Mouse (Mus musculus) stomach, embryonic 15.5 days (tissue): ENCODE results near the gene Myo1h. TPM values are rescaled to one million over a fixed set of nuclear protein-coding genes. Genes with fewer than 3 reads are reported as not detected.
A peak's percentile ranks its signal among the peaks of the same experiment; 100 is the strongest.

Experiments
- ATAC-seq: fragments of 200-750 bp; cut with Nextera tagmentation; 2 replicates; pipeline ENCODE4 v1.8.0; 2017; ENCODE audit warnings: low read depth, moderate number of reproducible peaks, moderate TSS enrichment; ENCODE audit not compliant: insufficient read depth, low FRiP score
- H3K27ac ChIP-seq: fragments of 300-500 bp; sonication (generic); 2 replicates; pipeline ENCODE4 v1.5.1; 2015; ENCODE audit warnings: mild to moderate bottlenecking, inconsistent platforms
- H3K27me3 ChIP-seq: fragments of 300-500 bp; sonication (generic); replicated peaks from 2 replicates; pipeline ENCODE4 v1.6.1; 2015; ENCODE audit warnings: inconsistent platforms
- H3K36me3 ChIP-seq: fragments of 300-500 bp; sonication (generic); 2 replicates; pipeline ENCODE4 v1.6.1; 2015; ENCODE audit warnings: inconsistent platforms
- H3K4me1 ChIP-seq: fragments of 300-500 bp; sonication (generic); 2 replicates; pipeline ENCODE4 v1.6.1; 2015; ENCODE audit warnings: inconsistent platforms
- H3K4me2 ChIP-seq: fragments of 300-500 bp; sonication (generic); 2 replicates; pipeline ENCODE4 v1.6.1; 2015; ENCODE audit warnings: mild to moderate bottlenecking, inconsistent platforms
- H3K4me3 ChIP-seq: fragments of 300-500 bp; sonication (generic); replicated peaks from 2 replicates; pipeline ENCODE4 v1.5.1; 2015; ENCODE audit warnings: inconsistent platforms
- H3K9ac ChIP-seq: fragments of 300-500 bp; sonication (generic); 2 replicates; pipeline ENCODE4 v1.6.1; 2015; ENCODE audit warnings: inconsistent platforms
- H3K9me3 ChIP-seq: fragments of 300-500 bp; sonication (generic); 2 replicates; pipeline ENCODE4 v1.6.1; 2016; ENCODE audit warnings: inconsistent platforms
- WGBS: fragments of 180-500 bp; shearing (Covaris S2); methylation state at CpG from one replicate; pipeline ENCODE4 v1.1.7; 2015; 5-methylcytosine and 5-hydroxymethylcytosine counted together
- polyA plus RNA-seq: library from polyadenylated mRNA; unstranded; fragments of >200 nt; fragmentation: Nextera tagmentation; extraction: Ambion mirVana; gene quantifications from 2 replicates; pipeline ENCODE4 v1.2.1, GENCODE M21; 2015

Myo1h gene
- polyA plus RNA-seq, 1 experiment from 2014 or later = 5.5 TPM

DNA sequence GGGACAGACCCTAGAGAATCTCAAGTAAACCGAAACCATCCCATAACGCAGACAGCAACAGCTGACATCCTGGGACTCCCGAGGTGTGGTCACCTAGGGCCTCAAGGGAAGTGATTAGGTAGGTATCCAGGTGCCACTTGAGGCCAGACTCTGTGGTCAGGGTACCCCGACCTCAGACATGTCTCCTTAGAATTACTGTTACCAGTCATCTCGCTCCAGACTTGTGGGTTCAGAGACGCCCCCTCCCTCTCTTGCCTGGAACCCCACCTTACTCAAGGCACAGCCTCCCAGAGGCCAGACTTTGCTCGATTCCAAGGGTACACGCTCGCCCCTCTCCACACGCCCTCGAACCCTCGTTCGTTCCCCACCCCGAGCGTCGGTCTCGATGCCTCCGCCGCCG, 90.8 kb downstream of the Myo1h start:
- Histone ChIP-seq H3K27me3 (no peaks in the 10 kb centered on the region), H3K4me2 (peak overlapping the region; percentile 76), H3K27ac (peak overlapping the region; percentile 91), H3K36me3 (peaks cover 10% of the 10 kb centered on the region; the same call in 1 of the 2 replicates), H3K9ac (peak overlapping the region; percentile 76), H3K4me1 (peaks cover 50% of the 10 kb centered on the region), H3K9me3 (no peaks in the 10 kb centered on the region), H3K4me3 (peak overlapping the region; percentile 89)
- WGBS = 1% methylated on average over 20 of the region's 20 CpGs
- peak; percentile 19; the same call in 1 of the 2 replicates for ATAC-seq

GRCm38 (mm10) chr5:114380209-114381012, 91.4 kb downstream of the Myo1h start, which contains the start of the genes Kctd10 and Ube3b:
Gene Kctd10, minus strand, starts transcription at chr5:114380508.
Gene Ube3b, plus strand, starts transcription at chr5:114380607.
- peak within 1 kb of the TSS; percentile 89 for H3K4me3 ChIP-seq

DNA sequence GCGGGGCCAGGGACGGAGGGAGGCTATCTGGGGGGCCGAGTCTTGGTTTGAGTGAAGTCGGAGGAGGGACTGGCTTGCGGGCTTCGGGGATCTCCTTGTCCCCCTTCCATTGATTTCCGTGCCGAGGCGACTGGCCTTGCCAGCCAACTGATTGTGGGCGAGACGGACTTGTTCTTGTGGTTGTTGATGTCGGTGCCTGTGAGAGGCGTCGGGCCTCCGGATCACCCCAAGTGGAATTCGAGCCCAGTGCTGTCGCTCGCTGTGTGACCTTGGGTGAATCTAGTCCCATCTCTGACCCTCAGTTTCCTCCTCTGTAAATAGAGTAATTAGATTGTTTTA, 92.0 kb downstream of the Myo1h start:
- peak; percentile 4; the same call in 1 of the 2 replicates for ATAC-seq
- peak overlapping the region; percentile 99 for H3K9ac ChIP-seq
- H3K4me3 ChIP-seq = peak overlapping the region; percentile 89
- H3K4me1 ChIP-seq = peaks cover 44% of the 10 kb centered on the region
- H3K27me3 ChIP-seq = no peaks in the 10 kb centered on the region
- peak overlapping the region; percentile 91 for H3K27ac ChIP-seq
- peak overlapping the region; percentile 76 for H3K4me2 ChIP-seq
- no peaks in the 10 kb centered on the region for H3K9me3 ChIP-seq
- under 1% methylated on average over 18 of the region's 18 CpGs for WGBS
- peaks cover 16% of the 10 kb centered on the region for H3K36me3 ChIP-seq

More at GRCm38 (mm10) chr5:114380209-114381012, 91.4 kb downstream of the Myo1h start, which contains the start of the genes Kctd10 and Ube3b:
- H3K27ac ChIP-seq = peak within 1 kb of the TSS; percentile 91
- H3K9ac ChIP-seq = peak within 1 kb of the TSS; percentile 99
- no peaks in the 10 kb centered on the region for H3K27me3 ChIP-seq
- peak; percentile 93 for ATAC-seq
- H3K4me1 ChIP-seq = peaks cover 44% of the 10 kb centered on the region
- peak within 1 kb of the TSS; percentile 76 for H3K4me2 ChIP-seq
- under 1% methylated on average over 74 of the region's 74 CpGs for WGBS
- peaks cover 12% of the 10 kb centered on the region for H3K36me3 ChIP-seq
- H3K9me3 ChIP-seq = no peaks in the 10 kb centered on the region

- H3K9me3 ChIP-seq = no peaks in the 10 kb centered on the region
Observed at GRCm38 (mm10) chr5:114383184-114383904, 94.4 kb downstream of the Myo1h start.

DNA sequence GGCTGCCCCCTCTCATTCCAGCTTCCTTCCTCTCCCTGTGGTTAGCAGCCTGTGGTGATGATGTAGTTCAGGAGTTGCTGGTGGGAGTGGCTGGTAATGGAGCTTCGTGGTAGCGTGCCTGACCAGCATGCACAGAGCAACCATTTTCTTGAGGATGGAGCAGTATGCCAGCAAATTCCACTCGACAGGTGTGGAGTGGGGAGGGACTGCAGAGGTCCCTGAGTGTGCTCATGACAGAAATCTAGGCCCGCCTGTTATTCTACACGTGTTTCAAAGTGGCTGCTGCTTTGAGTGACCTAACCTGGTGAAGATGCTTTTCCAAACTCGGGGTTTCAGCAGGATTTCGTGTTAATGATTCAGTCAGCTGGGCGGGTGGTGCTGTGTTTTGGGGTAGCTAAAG, 95.5 kb downstream of the Myo1h start:
- H3K27me3 ChIP-seq = no peaks in the 10 kb centered on the region
- WGBS = 91% methylated on average over 8 of the region's 8 CpGs
- H3K4me3 ChIP-seq = no peak overlapping the region
- H3K4me1 ChIP-seq = peaks cover 12% of the 10 kb centered on the region
- no peak for ATAC-seq
- H3K27ac ChIP-seq = no peak overlapping the region
- H3K9ac ChIP-seq = no peak overlapping the region
- H3K4me2 ChIP-seq = no peak overlapping the region
- peaks cover 42% of the 10 kb centered on the region for H3K36me3 ChIP-seq
- H3K9me3 ChIP-seq = no peaks in the 10 kb centered on the region

More at GRCm38 (mm10) chr5:114383184-114383904, 94.4 kb downstream of the Myo1h start:
- no peak overlapping the region for H3K9ac ChIP-seq
- H3K27ac ChIP-seq = no peak overlapping the region
- peaks cover 32% of the 10 kb centered on the region for H3K36me3 ChIP-seq
- ATAC-seq = no peak
- peaks cover 22% of the 10 kb centered on the region for H3K4me1 ChIP-seq
- no peak overlapping the region for H3K4me2 ChIP-seq
- 83% methylated on average over 9 of the region's 9 CpGs for WGBS
- H3K4me3 ChIP-seq = no peak overlapping the region
- no peaks in the 10 kb centered on the region for H3K27me3 ChIP-seq

DNA sequence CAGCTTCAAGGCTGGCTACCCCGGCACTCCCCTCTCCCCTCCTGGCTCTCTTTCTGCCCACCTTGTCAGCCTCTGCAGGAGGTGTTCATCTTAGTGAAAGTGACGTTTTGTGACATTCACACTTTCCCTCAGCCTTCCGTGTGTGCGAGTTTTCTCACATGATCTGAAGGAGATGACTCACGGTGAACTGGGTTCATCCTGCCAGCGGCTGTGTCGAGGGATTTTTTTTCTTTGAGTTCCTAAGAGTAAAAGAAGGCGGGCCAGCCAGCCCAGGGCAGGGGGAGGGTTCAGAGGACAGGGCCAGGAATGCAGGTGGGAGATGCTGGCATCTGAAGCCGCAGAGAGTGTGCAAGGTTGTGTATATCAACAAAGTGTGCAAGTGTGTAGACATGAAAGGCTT, 104.2 kb downstream of the Myo1h start:
- 76% methylated on average over 9 of the region's 9 CpGs for WGBS

DNA sequence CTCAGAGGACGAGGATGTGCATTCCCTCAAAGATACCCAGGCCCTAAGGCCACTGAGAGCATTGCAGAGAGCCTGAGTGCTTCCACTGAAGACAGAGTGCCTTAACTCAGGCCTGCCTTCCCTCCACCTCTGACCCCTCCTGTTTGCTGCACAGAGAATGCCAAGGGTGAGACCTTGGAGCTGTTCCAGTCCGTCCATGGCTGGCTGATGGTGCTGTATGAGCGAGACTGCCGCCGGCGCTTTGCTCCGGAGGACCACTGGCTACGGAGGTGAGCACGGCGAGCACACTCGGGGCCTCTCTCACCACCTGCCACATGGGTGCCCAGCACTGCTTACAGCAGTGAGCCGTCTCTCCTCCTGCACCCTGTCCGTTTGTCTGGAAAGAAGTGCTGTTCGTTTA, 117.6 kb downstream of the Myo1h start:
- no peaks in the 10 kb centered on the region for H3K9me3 ChIP-seq
- no peaks in the 10 kb centered on the region for H3K27me3 ChIP-seq
- no peak overlapping the region for H3K9ac ChIP-seq
- peaks cover 93% of the 10 kb centered on the region for H3K36me3 ChIP-seq
- no peak overlapping the region for H3K4me3 ChIP-seq
- no peak overlapping the region for H3K27ac ChIP-seq
- ATAC-seq = no peak
- H3K4me1 ChIP-seq = no peaks in the 10 kb centered on the region
- 93% methylated on average over 14 of the region's 14 CpGs for WGBS
- no peak overlapping the region for H3K4me2 ChIP-seq

More for the DNA sequence above, 104.2 kb downstream of the Myo1h start:
- no peak for ATAC-seq
- Histone ChIP-seq H3K27ac (no peak overlapping the region), H3K4me3 (no peak overlapping the region), H3K4me2 (no peak overlapping the region), H3K36me3 (peaks cover 70% of the 10 kb centered on the region), H3K9ac (no peak overlapping the region), H3K27me3 (no peaks in the 10 kb centered on the region), H3K9me3 (no peaks in the 10 kb centered on the region), H3K4me1 (no peaks in the 10 kb centered on the region)

DNA sequence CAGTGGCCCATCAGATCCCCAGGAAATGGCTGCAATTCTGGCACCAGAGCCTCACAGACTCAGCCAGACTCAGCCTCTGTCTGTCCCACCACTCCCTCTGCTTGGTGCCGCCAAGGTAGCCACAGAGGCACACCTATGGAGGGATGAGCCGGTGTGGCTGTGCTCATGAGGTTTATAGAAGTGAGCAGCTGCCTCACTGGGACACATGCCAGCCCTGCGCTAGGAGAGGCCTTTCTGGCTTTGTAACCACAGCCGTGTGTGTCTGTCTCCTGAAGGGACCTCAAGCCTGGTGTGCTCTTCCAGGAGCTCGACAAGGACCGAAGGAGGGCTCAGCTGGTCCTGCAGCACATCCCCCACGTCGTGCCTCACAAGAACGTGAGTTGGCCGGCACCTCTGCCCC, 118.3 kb downstream of the Myo1h start:
- Histone ChIP-seq H3K4me1 (no peaks in the 10 kb centered on the region), H3K4me3 (no peak overlapping the region), H3K27me3 (no peaks in the 10 kb centered on the region), H3K9me3 (no peaks in the 10 kb centered on the region), H3K36me3 (peaks cover 93% of the 10 kb centered on the region), H3K27ac (no peak overlapping the region), H3K4me2 (no peak overlapping the region), H3K9ac (no peak overlapping the region)
- no peak for ATAC-seq
- 79% methylated on average over 10 of the region's 10 CpGs for WGBS

DNA sequence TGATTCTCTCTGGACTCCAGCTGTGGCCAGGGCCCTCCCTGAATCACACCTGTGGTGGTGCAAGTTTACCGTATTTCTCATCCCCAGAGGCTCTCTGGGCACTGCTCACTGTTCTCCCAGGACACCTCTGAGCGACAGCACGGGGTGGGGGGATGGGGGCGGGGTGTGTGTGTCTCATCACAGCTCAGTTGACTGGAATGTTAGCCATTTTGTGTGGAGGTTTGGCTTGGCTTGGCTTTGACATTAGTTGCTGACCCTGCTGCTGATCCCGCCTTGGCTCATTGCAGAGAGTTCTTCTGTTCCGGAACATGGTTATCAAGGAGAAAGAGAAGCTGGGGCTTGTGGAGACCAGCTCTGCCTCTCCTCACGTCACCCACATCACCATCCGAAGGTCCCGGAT, 118.8 kb downstream of the Myo1h start:
- H3K4me1 ChIP-seq = no peaks in the 10 kb centered on the region
- H3K36me3 ChIP-seq = peaks cover 93% of the 10 kb centered on the region
- no peak overlapping the region for H3K4me2 ChIP-seq
- H3K4me3 ChIP-seq = no peak overlapping the region
- H3K9me3 ChIP-seq = no peaks in the 10 kb centered on the region
- WGBS = 90% methylated on average over 9 of the region's 9 CpGs
- no peak for ATAC-seq
- no peak overlapping the region for H3K27ac ChIP-seq
- no peaks in the 10 kb centered on the region for H3K27me3 ChIP-seq
- H3K9ac ChIP-seq = no peak overlapping the region

DNA sequence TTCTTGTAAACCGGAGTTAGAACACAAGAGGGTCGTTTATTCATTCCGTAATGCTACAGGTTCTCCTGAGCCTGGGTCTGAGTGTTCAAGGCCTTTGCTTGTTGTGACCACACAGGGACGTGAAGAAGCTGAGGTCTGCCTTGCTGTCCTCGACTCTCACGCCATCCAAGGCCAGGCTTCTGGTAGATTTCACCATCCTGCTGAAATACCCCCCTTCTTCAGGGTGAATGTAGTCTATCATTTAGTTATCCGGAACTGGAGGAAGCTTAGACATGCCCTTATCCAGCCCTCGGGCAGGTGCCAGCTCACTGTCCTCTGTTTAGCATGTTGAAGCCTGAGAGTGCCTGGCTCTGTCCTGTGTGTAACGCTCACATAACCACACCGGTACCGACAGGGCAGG, 119.9 kb downstream of the Myo1h start:
- 90% methylated on average over 11 of the region's 11 CpGs for WGBS
- H3K27me3 ChIP-seq = no peaks in the 10 kb centered on the region
- no peak overlapping the region for H3K27ac ChIP-seq
- H3K36me3 ChIP-seq = peaks cover 90% of the 10 kb centered on the region
- no peak overlapping the region for H3K4me3 ChIP-seq
- no peaks in the 10 kb centered on the region for H3K9me3 ChIP-seq
- no peak overlapping the region for H3K9ac ChIP-seq
- 0 out of 2 replicates have a peak, but pooled peaks cover 4% of the 10 kb centered on the region for H3K4me1 ChIP-seq
- no peak for ATAC-seq
- H3K4me2 ChIP-seq = no peak overlapping the region

- Histone ChIP-seq H3K27me3 (no peaks in the 10 kb centered on the region), H3K27ac (no peak overlapping the region), H3K4me1 (0 out of 2 replicates have a peak, but pooled peaks cover 4% of the 10 kb centered on the region), H3K36me3 (peaks cover 85% of the 10 kb centered on the region), H3K4me3 (no peak overlapping the region), H3K9ac (no peak overlapping the region), H3K9me3 (no peaks in the 10 kb centered on the region), H3K4me2 (no peak overlapping the region)
- WGBS = 85% methylated on average over 13 of the region's 13 CpGs
- ATAC-seq = no peak
Observed at GRCm38 (mm10) chr5:114410429-114410828, 121.5 kb downstream of the Myo1h start.
